Mouse (Mus musculus): ENCODE data around the gene C2cd4c. TPM values are rescaled to one million over a fixed set of nuclear protein-coding genes. Genes with fewer than 3 reads are reported as not detected.

The C2cd4c gene
- polyA plus RNA-seq, 1 experiment from 2014 or later, result 0.03 TPM

- Histone ChIP-seq H3K4me1 (replicated peaks; ENCODE audit: insufficient read depth, low read length) (no peaks in the 10 kb centered on the region), H3K4me3 (replicated peaks; ENCODE audit: low read depth, low read length) (no peak overlapping the region), H3K27me3 (ENCODE audit: insufficient read depth, low read length) (no peaks in the 10 kb centered on the region), H3K9ac (ENCODE audit: low read depth, low read length) (no peak overlapping the region), H3K27ac (no peak overlapping the region), H3K36me3 (ENCODE audit: insufficient read depth, low read length) (no peaks in the 10 kb centered on the region), H3K4me2 (ENCODE audit: low read length) (no peak overlapping the region), H3K9me3 (replicated peaks; ENCODE audit: low read length) (no peaks in the 10 kb centered on the region)
- ATAC-seq (replicated peaks; ENCODE audit: low FRiP score, low read depth) (no peak), DNase-seq (ENCODE audit: low spot score) (no peak)
- 69% methylated on average over 9 of the region's 9 CpGs for WGBS
- TF ChIP-seq CTCF (IDR thresholded peaks at IDR 0.05; ENCODE audit: low read depth), result no peak
Measured at GRCm38 (mm10) chr10:79578276-79578675, 35.5 kb downstream of the C2cd4c start.

- Histone ChIP-seq H3K9me3 (replicated peaks; ENCODE audit: low read length) (no peaks in the 10 kb centered on the region), H3K36me3 (ENCODE audit: insufficient read depth, low read length) (no peaks in the 10 kb centered on the region), H3K27me3 (ENCODE audit: insufficient read depth, low read length) (no peaks in the 10 kb centered on the region), H3K9ac (ENCODE audit: low read depth, low read length) (no peak overlapping the region), H3K4me2 (ENCODE audit: low read length) (no peak overlapping the region), H3K4me1 (replicated peaks; ENCODE audit: insufficient read depth, low read length) (no peaks in the 10 kb centered on the region), H3K27ac (no peak overlapping the region), H3K4me3 (replicated peaks; ENCODE audit: low read depth, low read length) (no peak overlapping the region)
- ATAC-seq (replicated peaks; ENCODE audit: low FRiP score, low read depth), result no peak
- TF ChIP-seq CTCF (IDR thresholded peaks at IDR 0.05; ENCODE audit: low read depth), result no peak
- 75% methylated on average over 4 of the region's 4 CpGs for WGBS
- no peak for DNase-seq (ENCODE audit: low spot score)
Measured at GRCm38 (mm10) chr10:79577376-79577775, 36.4 kb downstream of the C2cd4c start.

- DNase-seq (ENCODE audit: low spot score) (no peak), ATAC-seq (replicated peaks; ENCODE audit: low FRiP score, low read depth) (no peak)
- TF ChIP-seq CTCF (IDR thresholded peaks at IDR 0.05; ENCODE audit: low read depth), result no peak
- Histone ChIP-seq H3K27me3 (ENCODE audit: insufficient read depth, low read length) (no peaks in the 10 kb centered on the region), H3K27ac (no peak overlapping the region), H3K36me3 (ENCODE audit: insufficient read depth, low read length) (no peaks in the 10 kb centered on the region), H3K4me3 (replicated peaks; ENCODE audit: low read depth, low read length) (no peak overlapping the region), H3K9me3 (replicated peaks; ENCODE audit: low read length) (no peaks in the 10 kb centered on the region), H3K4me1 (replicated peaks; ENCODE audit: insufficient read depth, low read length) (no peaks in the 10 kb centered on the region), H3K4me2 (ENCODE audit: low read length) (no peak overlapping the region), H3K9ac (ENCODE audit: low read depth, low read length) (no peak overlapping the region)
- WGBS, result 62% methylated on average over 6 of the region's 6 CpGs
Measured at GRCm38 (mm10) chr10:79575754-79576153, 38.1 kb downstream of the C2cd4c start.

- Histone ChIP-seq H3K9me3 (replicated peaks; ENCODE audit: low read length) (no peaks in the 10 kb centered on the region), H3K4me2 (ENCODE audit: low read length) (no peak overlapping the region), H3K27ac (no peak overlapping the region), H3K4me3 (replicated peaks; ENCODE audit: low read depth, low read length) (no peak overlapping the region), H3K9ac (ENCODE audit: low read depth, low read length) (no peak overlapping the region), H3K4me1 (replicated peaks; ENCODE audit: insufficient read depth, low read length) (no peaks in the 10 kb centered on the region), H3K27me3 (ENCODE audit: insufficient read depth, low read length) (no peaks in the 10 kb centered on the region), H3K36me3 (ENCODE audit: insufficient read depth, low read length) (no peaks in the 10 kb centered on the region)
- ATAC-seq (replicated peaks; ENCODE audit: low FRiP score, low read depth) (no peak), DNase-seq (ENCODE audit: low spot score) (no peak)
- WGBS, result 90% methylated on average over 6 of the region's 6 CpGs
- TF ChIP-seq CTCF (IDR thresholded peaks at IDR 0.05; ENCODE audit: low read depth), result no peak
Measured at GRCm38 (mm10) chr10:79574796-79575195, 39.0 kb downstream of the C2cd4c start.

- H3K9me3 ChIP-seq (replicated peaks; ENCODE audit: low read length), result no peaks in the 10 kb centered on the region
- H3K36me3 ChIP-seq (ENCODE audit: insufficient read depth, low read length), result no peaks in the 10 kb centered on the region
- H3K4me2 ChIP-seq (ENCODE audit: low read length), result no peak overlapping the region
- no peaks in the 10 kb centered on the region for H3K27me3 ChIP-seq (ENCODE audit: insufficient read depth, low read length)
- H3K27ac ChIP-seq, result no peak overlapping the region
- no peak for DNase-seq (ENCODE audit: low spot score)
- ATAC-seq (replicated peaks; ENCODE audit: low FRiP score, low read depth), result no peak
- H3K9ac ChIP-seq (ENCODE audit: low read depth, low read length), result no peak overlapping the region
- H3K4me1 ChIP-seq (replicated peaks; ENCODE audit: insufficient read depth, low read length), result no peaks in the 10 kb centered on the region
- 74% methylated on average over 8 of the region's 8 CpGs for WGBS
- no peak for TF ChIP-seq CTCF (IDR thresholded peaks at IDR 0.05; ENCODE audit: low read depth)
- no peak overlapping the region for H3K4me3 ChIP-seq (replicated peaks; ENCODE audit: low read depth, low read length)
Measured at GRCm38 (mm10) chr10:79574350-79574749, 39.5 kb downstream of the C2cd4c start.

GRCm38 (mm10) chr10:79573611-79574010, 40.2 kb downstream of the C2cd4c start:
- DNase-seq (ENCODE audit: low spot score) (no peak), ATAC-seq (replicated peaks; ENCODE audit: low FRiP score, low read depth) (no peak)

GRCm38 (mm10) chr10:79571314-79571713, 42.5 kb downstream of the C2cd4c start:
- Histone ChIP-seq H3K4me1 (replicated peaks; ENCODE audit: insufficient read depth, low read length) (no peaks in the 10 kb centered on the region), H3K27me3 (ENCODE audit: insufficient read depth, low read length) (no peaks in the 10 kb centered on the region), H3K27ac (no peak overlapping the region), H3K4me2 (ENCODE audit: low read length) (no peak overlapping the region), H3K36me3 (ENCODE audit: insufficient read depth, low read length) (no peaks in the 10 kb centered on the region), H3K4me3 (replicated peaks; ENCODE audit: low read depth, low read length) (no peak overlapping the region), H3K9ac (ENCODE audit: low read depth, low read length) (no peak overlapping the region), H3K9me3 (replicated peaks; ENCODE audit: low read length) (no peaks in the 10 kb centered on the region)
- 95% methylated on average over 2 of the region's 2 CpGs for WGBS
- DNase-seq (ENCODE audit: low spot score) (no peak), ATAC-seq (replicated peaks; ENCODE audit: low FRiP score, low read depth) (no peak)
- no peak for TF ChIP-seq CTCF (IDR thresholded peaks at IDR 0.05; ENCODE audit: low read depth)

More at GRCm38 (mm10) chr10:79573611-79574010, 40.2 kb downstream of the C2cd4c start:
- 83% methylated on average over 6 of the region's 6 CpGs for WGBS
- H3K9me3 ChIP-seq (replicated peaks; ENCODE audit: low read length), result no peaks in the 10 kb centered on the region
- H3K27ac ChIP-seq, result no peak overlapping the region
- H3K4me1 ChIP-seq (replicated peaks; ENCODE audit: insufficient read depth, low read length), result no peaks in the 10 kb centered on the region
- no peaks in the 10 kb centered on the region for H3K27me3 ChIP-seq (ENCODE audit: insufficient read depth, low read length)
- H3K4me2 ChIP-seq (ENCODE audit: low read length), result no peak overlapping the region
- no peak overlapping the region for H3K4me3 ChIP-seq (replicated peaks; ENCODE audit: low read depth, low read length)
- no peak overlapping the region for H3K9ac ChIP-seq (ENCODE audit: low read depth, low read length)
- TF ChIP-seq CTCF (IDR thresholded peaks at IDR 0.05; ENCODE audit: low read depth), result no peak
- no peaks in the 10 kb centered on the region for H3K36me3 ChIP-seq (ENCODE audit: insufficient read depth, low read length)
